Mouse (Mus musculus) lung, postnatal 4 days (tissue): ENCODE data around the gene Faah.

Experiments
- DNase-seq, 2 experiments: peaks; one replicate each; pipeline ENCODE4 v3.0.0; 2021

Gene Faah

GRCm38 (mm10) chr4:115996729-115997128, 21.0 kb downstream of the Faah start:
- peak; percentile 25 to 48 for DNase-seq

- DNase-seq, result no peak
These were observed 22.4 kb downstream of the Faah start for GRCm38 (mm10) chr4:115995376-115995730.

DNA sequence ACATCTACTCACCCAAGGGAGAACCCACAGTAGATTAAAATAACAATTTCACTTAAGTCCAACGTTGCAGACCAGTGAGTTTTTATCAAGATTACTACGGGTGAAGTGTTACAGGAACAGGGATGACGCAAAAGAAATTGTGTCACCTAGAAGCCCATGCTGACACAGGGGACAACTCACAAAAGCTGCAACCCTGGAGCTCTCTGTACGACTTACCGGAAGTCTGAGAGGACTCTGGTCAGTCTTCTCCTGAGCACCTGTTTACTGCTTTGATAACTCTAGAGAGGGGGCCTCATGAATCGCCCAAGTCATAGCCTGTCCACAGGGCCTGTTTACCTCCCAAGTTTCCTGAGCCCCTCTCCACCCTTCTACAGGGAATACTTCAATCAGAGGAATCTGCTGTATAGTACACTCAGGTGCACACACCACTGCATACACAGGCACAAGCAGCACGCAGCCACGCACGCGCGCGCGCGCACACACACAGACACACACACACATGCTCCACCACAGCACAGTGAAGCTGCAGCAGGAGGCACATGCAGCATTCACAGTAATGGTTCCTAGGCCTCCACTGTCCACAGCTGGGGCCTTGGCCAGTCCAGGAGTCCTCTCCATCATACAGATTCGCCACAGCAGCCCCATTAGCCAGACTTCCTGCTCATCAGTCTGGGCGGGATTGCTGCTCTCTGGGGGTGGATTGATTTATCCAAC, 22.9 kb downstream of the Faah start:
- no peak for DNase-seq

- DNase-seq, result no peak
These were observed 28.3 kb downstream of the Faah start for GRCm38 (mm10) chr4:115989382-115989781.

- no peak for DNase-seq
These were observed 29.7 kb downstream of the Faah start for GRCm38 (mm10) chr4:115987858-115988530.

- DNase-seq, result no peak
These were observed 30.3 kb downstream of the Faah start for GRCm38 (mm10) chr4:115987436-115987835.

- DNase-seq, result peak; percentile 51 to 57
These were observed 32.8 kb downstream of the Faah start for GRCm38 (mm10) chr4:115984967-115985366.

DNA sequence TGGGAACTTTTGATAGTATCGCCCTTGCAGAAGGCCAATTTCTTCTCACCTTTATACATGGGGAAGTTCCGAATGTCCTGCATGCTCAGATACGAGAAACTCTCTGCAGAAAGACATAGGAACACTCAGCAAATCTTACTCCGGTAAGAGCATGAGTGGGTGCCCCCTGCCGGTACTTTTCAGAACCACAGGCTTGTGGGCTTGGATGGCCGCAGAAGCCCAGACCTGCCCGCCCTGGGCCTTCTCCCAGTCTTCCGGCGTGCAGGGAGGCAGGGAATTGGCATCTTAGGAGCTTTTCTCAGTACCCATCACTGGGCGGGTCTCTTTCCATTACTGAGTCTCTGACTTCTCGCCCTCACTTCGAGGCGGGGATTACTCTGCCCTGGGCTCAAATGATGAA, 33.6 kb downstream of the Faah start:
- DNase-seq, result peak; percentile 79 to 87

GRCm38 (mm10) chr4:115980676-115981075, 37.0 kb downstream of the Faah start:
- peak; percentile 43 to 79 for DNase-seq

DNA sequence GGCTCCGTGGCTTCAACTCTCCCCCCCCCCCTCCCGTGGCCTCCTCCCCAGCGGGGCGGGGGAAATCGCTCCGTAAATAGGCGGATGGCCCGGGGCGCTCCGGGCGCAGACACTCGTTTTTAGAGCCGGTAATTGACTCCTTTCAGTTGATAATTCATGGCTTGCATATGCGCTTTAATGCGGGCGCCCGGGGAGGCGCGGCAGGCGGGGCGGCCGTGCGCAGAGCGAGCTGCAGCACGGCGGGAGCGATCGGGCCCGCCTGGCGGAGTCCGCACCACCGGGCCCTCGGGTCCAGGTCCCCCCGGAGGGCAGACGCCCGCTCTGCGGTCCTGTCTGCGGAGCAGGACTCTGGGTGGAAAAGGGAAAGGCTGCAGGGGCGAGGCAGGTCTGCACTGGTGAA, 38.3 kb downstream of the Faah start:
- DNase-seq, result no peak

GRCm38 (mm10) chr4:115978911-115979310, 38.8 kb downstream of the Faah start:
- DNase-seq, result no peak

DNA sequence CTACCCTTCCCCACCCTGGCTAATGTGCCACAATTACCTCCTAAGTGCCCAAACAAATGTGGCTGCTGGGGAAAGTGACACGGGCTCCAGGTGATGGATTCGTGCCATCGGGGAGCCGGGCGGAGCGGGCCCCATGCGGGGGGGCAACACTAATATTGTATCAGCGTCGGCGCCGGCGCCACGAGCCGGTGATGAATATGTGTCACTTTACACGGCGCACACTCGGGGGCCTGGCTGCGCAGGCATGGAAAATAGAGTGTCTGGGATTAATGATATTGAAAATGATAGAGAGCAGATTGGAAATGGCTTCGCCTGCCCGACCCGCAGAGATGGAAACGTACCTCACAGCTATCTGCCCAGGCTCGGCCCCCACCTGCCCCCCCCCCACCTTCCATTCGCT, 45.2 kb downstream of the Faah start:
- no peak for DNase-seq

GRCm38 (mm10) chr4:115964446-115964845, 53.3 kb downstream of the Faah start:
- peak; percentile 47 to 52 for DNase-seq

DNA sequence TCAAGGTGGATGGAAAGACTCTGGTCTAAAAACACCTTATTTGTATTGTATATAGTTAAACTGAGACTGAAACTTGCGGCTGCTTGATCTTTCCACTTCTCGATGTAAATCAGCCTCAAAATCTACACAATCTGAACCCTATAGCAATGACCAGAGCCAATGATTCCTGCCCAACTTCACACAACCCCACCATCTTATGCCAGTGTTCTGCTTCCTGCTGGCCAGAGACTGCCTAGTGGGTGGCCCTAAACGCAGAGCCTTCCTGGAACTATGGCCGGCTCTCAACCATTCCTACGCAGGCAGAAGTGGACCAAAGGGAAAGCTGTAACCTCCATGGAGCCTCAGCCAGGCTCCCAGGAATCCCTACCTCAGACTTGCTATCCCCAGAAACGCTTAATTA, 54.0 kb downstream of the Faah start:
- no peak for DNase-seq

DNA sequence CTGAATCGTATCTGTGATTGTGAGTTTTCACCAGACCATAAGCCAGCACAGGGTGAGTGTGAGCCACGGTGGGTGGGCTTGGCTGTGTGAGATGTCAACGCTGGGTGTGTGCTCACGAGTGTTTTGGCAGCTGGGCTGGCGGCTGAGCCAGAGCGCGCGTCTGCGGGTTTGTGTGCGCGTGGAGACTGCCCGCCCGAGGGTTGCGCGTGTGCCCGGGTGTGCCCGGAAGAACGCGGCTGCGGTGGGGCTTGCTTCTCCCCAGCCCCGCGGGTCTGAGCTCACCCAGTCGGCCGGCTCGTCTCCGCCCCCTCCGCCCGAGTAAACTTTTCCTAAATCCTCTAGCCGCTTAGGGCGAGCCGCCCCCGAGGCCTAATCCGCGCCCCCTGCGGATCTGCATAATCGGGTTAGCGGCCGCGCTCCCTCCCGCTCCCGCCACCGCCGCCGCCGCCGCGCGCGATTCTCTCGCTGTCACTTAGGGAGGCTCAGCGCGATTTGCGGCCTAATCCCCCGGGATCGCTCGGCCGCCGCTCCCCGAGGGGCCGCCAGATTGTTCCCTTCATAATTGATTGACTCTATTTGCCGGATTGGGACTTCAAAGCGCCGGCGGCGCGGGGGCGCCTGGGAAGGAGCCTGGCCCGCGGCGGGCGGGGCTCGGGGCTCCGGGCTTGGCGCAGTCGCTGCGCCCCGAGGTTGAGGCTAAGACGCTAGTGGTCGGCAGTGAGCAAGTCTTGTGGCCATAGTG, 54.9 kb downstream of the Faah start:
- peak; percentile 69 to 82 for DNase-seq

GRCm38 (mm10) chr4:115961991-115962390, 55.7 kb downstream of the Faah start:
- DNase-seq, result no peak

- DNase-seq, result no peak
These were observed 58.2 kb downstream of the Faah start for GRCm38 (mm10) chr4:115959546-115959945.

GRCm38 (mm10) chr4:115955494-115955775, 62.3 kb downstream of the Faah start:
- no peak for DNase-seq

DNA sequence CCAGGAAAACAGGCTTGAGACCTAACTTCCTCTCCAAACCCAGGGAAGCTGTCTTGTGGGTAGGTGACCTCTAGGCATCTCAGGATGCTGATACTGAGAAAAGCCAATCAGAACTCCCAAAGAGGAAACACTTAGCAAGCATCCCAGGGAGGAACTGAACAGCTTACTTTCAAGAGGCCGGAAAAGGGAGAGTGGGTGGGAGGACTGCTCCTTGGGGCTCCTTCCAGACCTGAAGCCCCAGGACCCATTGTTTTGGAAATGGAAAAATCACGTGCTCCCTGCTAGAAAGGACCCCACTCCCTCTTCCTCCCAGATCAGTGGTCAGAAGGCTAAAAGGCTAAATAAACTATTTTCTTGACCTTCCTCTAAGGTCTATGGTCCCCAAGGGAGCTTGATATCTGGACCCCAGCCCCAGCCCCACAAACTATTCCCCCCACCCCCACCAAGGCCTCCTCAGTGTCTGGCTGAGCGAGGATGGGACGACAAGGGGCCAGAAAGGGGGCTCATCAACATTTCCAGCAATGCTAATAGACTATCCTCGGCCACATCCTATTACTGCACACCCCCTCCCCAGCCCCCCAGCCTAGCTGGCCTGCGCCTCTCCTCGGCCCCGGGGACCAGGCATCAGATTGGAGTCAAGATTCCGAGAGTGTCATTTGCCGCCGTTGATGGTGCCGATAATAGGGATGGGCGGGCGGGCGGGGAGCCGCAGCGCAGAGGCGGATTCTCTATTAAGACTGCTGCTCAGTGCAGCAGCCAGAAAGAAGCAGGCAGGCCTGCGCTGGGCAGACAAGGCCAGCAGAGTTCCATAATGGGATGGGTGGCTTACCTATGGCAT, 62.9 kb downstream of the Faah start:
- no peak for DNase-seq

DNA sequence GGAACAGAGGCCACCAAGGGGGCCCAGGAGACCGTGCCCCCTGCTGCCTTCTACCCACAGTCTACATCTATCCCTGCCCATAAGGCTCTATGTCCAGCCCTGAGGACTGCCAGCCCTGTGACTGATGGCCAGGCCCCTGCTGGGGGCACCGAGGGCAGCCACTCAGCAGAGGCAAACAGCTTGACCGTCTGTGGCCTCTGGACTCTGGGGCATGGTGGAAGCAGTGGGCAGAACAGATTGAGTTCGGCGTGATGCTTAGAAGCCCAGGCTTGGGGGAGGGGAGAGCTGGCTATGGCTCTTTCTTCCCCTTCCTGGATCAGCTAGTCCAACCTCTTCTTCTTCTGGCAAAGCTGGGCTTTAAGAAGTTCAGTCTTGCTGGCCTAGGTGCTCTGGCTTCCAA, 64.2 kb downstream of the Faah start:
- no peak for DNase-seq

DNA sequence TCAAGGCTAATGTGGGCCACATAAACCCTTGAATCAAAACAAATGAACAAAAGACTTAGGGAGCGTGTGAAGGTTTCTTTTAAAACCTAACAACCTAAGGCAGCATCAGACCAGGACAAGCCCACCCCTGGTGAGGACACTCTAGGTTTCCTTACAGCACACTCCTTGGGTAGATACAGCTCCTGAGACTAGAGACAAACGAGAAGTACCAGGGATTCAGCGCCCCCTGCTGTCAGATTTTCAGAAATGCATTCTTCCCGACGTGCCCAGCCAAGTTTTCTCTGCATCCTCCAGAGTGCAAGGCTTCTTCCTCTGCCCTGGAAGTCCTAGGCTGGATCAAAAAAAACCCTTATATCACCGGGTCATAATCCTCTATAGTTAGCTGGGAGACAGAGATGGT, 65.0 kb downstream of the Faah start:
- DNase-seq, result peak in 1 of 2 experiments; percentile 63

DNA sequence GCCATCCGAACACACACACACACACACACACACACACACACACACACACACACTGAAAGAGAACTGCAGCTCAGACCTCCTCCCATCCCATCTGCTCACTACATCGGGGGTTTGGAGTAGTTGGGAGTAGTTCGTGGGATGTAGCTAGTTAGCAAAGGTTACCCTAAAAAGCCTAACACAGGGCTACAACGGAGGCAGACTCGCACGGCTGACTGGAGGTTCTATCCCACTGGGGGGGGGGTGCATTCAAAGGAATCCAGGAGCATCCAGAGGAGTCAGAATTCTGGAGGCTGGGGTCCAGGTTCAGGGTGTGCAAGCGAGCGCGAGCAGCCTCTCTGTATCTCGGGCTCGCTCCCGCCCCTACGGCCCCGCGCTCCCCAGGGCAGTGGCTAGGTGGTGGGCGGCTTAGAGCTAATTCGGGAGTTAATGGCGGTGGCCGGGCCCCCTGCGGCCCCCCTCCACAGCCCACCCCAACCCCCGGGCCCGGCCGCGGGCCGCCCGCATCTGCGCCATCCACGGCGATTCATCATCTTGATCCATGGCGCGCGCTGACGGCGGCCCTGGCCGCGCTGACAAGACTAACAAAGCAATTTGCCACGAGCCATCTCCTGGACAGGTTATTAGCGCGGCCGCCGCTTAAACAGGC, 73.9 kb downstream of the Faah start:
- DNase-seq, result no peak
